Mouse (Mus musculus): ENCODE data around the gene Nup85.

The Nup85 gene

GRCm38 (mm10) chr11:115584376-115585073 lies 20.3 kb downstream of the Nup85 start:
- DNase-seq (ENCODE audit: low spot score): no peak

DNA sequence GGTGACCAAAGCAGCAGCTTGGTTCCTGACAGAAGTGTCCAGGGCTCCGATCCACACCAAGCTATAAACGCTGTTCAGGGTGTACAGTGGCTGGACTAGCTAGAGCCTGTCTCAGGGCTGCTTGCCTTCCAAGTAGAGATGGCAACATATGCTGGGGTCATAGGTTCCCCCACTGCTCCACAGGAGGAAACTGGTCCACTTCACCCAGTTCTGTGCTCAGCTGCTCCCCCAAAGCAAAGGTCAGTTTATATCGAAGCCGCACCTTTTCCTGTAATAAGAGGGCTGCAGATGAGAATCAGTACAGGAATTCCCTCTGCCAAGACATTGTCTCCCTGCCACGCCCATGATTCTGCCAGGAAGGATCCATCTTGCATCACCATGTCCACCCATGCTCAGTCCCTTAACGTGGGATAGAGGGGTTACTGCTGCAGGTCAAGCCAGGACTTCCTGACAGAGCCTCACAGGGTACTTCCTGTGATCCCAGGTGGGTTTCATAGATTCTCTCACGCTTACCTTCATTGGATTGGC lies 21.4 kb downstream of the Nup85 start:
- DNase-seq (ENCODE audit: low spot score): no peak

DNA sequence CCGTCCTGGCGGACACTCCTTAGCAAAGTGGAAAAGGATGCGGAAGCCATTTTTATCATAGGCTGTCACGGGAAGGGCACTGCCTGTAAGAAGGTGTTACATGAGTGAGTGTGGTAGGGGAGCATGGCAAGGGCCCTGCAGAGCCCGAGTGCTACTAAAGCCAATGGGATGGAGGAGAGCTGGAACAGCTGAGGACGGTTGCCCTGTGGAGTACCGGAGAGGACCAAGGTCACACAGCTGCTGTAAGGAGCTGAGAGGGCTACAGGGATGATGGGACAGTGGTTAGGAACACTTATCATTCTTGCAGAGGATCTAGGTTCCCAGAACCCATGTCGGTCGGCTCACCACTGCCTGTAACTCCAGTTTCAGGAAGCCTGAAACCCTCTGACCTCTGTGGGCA lies 22.2 kb downstream of the Nup85 start:
- DNase-seq (ENCODE audit: low spot score): no peak

DNA sequence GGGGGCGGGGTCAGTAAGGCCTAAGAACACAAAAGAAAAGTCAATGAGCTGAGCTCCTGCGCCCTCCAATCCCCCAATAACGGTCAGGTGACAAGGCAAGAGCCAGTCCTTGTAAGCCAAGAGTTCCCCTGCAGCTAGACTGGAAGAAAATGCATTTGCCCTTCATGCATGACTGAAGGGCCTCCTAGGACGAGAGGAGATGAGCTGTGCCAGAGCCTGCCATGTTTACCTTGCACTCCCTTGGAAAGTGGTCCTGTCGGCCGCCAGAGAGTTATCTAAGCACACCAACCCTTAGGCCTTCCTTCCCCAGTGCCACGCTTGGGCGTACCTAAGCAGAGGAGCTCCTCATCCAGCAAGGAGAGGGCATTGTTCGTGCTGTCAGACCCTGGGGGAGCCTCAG lies 23.8 kb downstream of the Nup85 start:
- DNase-seq (ENCODE audit: low spot score): no peak

DNA sequence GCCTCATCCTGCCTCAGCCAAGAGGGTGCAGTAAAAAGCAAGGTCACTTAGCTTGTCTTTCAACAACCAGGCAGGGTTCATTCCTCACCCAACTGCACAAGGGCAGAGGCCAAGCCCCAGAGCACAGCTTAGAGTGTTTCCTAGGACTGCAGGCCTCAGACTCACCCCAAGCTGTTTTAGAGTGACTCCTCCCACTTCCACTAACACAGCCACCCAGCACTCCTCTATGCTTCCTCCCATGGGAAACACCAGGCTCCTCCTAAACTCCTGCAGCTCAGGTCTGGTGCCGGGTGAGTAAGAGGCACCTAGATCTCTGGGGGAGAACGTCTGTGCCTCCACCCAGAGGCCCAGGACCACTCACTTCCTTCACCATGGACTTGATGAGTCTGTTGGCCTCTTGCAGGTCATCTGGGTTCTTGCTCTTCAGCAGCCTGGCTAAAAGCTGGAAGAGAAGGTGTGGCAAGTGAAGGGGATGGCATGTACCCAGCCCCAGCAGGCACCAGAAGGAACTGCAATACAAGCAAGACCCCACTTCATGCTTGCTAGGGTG lies 26.4 kb downstream of the Nup85 start:
- DNase-seq (ENCODE audit: low spot score): no peak

- DNase-seq (ENCODE audit: low spot score): no peak
Observed at GRCm38 (mm10) chr11:115595209-115595608, 31.0 kb downstream of the Nup85 start.

- DNase-seq (ENCODE audit: low spot score): no peak
Observed at GRCm38 (mm10) chr11:115598309-115598708, 34.1 kb downstream of the Nup85 start.

DNA sequence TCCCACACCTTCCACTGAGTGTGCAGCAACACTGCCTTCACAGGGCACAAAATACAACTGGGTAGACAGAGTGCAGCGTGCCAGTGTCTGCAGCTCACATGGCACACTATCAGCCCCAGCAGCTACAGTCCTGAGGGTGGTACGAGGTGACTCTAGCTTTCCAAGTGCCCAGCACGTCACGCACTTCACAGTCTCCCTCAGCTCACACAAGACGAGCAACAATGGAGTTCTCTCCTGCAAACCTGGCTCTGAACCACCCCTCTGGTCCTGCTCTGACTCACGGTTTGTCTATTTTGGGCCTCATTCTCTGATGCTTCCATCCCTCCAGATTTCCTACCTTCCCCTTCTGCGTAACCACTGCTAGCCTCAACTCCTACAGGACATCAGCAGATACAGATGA lies 35.5 kb downstream of the Nup85 start:
- no peak for DNase-seq (ENCODE audit: low spot score)

- no peak for DNase-seq (ENCODE audit: low spot score)
Observed at GRCm38 (mm10) chr11:115600743-115601142, 36.5 kb downstream of the Nup85 start.

DNA sequence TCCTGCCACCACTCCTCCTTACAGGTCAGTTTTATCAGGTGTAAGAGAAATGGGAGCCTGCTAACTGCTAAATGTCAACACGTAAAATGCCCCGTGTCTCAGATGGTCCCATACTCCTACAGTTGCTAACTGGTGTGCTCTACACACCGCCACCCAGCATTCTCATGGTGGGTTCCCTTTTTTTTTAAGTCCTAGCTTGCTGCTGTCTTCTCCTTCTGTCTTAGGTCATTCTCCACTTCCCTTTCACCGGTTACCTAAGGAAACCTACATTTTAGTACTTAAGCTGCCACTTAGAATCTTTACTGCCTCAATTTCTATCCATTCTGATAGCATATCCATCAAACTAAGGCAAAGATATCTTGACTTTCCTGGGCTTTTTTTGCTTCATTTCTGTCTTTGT lies 36.9 kb downstream of the Nup85 start:
- no peak for DNase-seq (ENCODE audit: low spot score)

GRCm38 (mm10) chr11:115603128-115603475 lies 38.9 kb downstream of the Nup85 start:
- DNase-seq (ENCODE audit: low spot score): no peak

DNA sequence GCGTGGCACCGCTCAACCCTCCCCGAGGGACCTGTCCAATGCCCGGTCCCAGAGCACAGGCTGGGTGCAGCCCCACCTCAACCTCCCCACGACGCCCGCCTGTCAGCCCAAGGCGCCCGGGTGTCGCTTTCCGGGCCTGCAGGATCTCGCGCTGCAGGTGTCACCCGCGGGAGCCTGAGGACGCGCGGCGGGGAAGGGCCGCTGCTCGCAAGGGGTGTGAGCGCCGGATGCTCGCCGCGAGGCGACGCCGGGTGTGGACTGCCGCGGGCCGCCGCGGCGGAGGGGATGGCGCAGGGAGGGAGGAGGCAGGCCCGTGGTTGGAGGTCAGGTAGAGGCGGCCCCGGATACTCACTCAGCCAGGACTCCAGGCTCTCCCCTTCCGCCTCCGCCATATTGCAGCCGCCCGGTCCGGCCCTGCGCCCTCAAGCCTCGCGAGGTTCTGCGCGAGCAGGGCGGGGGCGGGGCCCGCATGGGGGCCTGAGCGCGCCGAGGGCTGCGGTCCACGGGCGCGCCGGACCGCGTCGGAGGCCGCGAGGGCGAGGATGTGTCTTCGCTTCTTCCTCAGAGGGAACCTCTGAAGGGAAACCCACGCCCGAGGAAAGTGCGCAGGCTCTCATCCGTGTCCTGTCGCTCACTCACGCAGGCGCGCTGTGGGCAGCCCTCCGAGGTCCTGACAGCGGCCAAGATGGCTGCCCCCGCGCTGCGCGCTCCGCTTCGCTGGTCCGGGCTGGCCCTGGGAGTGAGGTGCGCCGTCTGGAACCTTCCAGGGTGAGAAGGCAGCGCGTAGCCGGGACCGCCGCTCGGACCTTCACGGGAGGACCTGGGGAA lies 39.5 kb downstream of the Nup85 start, which contains the start of the genes Mrps7 and Gga3:
TSS of gene Mrps7 (plus strand) at position 450 of the 828 bp plus-strand sequence.
TSS of gene Gga3 (minus strand) at position 576 of the 828 bp plus-strand sequence.
- DNase-seq (ENCODE audit: low spot score): peak; percentile 90

- DNase-seq (ENCODE audit: low spot score): no peak
Observed at GRCm38 (mm10) chr11:115604304-115604696, 40.1 kb downstream of the Nup85 start.

GRCm38 (mm10) chr11:115606733-115607132 lies 42.5 kb downstream of the Nup85 start:
- no peak for DNase-seq (ENCODE audit: low spot score)

GRCm38 (mm10) chr11:115608421-115609399 lies 44.5 kb downstream of the Nup85 start:
- DNase-seq (ENCODE audit: low spot score): no peak

DNA sequence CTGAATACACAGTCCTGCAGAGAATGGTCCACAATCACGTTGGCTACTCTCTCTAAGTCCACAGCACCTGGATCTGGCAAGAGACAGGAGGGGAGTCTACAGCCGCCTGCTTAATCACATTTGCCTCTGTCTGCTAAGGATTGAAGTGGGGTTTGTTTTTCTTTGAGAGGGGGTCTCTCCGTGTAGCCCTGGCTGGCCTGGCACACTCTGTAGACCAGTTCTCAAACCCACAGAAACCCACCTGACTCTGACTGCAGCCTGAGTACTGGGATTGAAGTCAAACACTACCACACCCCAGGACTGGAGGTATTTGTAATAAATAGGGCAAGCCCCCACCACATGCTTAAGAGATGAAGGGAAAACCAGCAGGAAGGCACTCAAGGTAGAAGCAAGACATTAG lies 45.3 kb downstream of the Nup85 start:
- no peak for DNase-seq (ENCODE audit: low spot score)

- DNase-seq (ENCODE audit: low spot score): no peak
Observed at GRCm38 (mm10) chr11:115611173-115611572, 46.9 kb downstream of the Nup85 start.

DNA sequence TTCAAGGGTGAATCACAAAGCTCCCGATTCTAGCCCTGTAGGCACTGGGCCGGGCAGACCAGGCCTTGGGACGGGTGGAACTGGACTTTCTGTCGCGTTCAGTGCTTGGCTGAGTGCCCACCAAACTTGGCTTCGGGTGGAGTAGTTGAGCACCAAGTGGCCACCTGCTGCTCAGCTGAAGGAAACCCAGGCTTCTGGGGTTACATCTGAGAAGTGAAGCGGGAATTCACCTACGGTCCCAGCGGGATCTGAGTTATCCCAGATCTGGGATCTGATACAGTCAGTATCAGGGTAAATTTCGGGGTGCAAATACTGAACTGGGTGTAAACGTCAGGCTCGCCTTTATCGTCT lies 47.8 kb downstream of the Nup85 start:
- DNase-seq (ENCODE audit: low spot score): peak; percentile 89

- peak; percentile 92 for DNase-seq (ENCODE audit: low spot score)
Observed at GRCm38 (mm10) chr11:115612410-115613137, 48.3 kb downstream of the Nup85 start, which contains the start of gene Mif4gd. Gene Mif4gd (minus strand): TSS chr11:115612969.

DNA sequence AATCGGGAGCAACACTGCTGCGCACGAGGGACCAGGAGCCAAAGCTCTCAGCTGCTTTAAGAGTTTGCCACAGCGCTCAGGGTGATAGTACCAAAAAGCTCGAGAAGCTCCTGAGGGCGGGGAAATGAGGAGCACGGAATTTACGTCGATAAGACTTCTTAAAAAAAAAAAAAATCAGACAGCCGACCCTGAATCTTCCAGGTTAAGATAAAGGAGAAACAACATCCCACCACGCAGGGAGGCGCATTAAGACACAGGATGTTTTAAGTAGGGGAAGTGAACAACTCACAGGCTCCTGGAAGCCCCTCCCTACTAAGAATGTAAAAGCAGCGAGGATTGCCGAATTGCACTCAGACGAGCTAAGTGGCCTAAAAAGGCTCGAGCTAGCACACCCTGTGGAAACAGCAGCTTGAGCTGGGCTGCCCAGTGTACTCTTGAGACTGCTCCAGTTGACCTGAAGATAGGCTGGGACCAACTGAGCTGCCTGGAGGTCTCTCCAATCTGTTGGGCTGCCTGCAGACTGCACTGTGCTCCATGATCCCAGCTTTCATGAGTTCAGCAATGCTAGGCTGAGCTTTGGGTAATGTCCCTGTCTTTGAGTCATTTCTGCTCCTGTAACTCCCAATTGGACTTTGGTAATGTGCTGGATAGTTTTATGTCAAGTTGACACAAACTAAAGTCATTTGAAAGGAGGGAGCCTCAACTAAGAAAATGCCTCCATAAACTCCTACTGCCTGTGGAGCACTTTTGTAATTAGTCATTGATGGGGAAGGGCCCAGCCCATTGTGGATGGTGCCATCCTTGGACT lies 49.1 kb downstream of the Nup85 start:
- DNase-seq (ENCODE audit: low spot score): no peak

All from adipocyte (in vitro differentiated cells).